Mouse (Mus musculus): Measurements from ENCODE around the gene Pdlim3. TPM values are rescaled to one million over a fixed set of nuclear protein-coding genes. Genes with fewer than 3 reads are reported as not detected.
"Not testable (repeated sequence)": the region's sequence is repeated elsewhere in the genome, so short reads cannot be mapped to it uniquely, and the experiment has no call there.

Gene Pdlim3
- total and polyA plus RNA-seq, 2 experiments from 2014 or later, result 10.7 to 11.3 TPM

DNA sequence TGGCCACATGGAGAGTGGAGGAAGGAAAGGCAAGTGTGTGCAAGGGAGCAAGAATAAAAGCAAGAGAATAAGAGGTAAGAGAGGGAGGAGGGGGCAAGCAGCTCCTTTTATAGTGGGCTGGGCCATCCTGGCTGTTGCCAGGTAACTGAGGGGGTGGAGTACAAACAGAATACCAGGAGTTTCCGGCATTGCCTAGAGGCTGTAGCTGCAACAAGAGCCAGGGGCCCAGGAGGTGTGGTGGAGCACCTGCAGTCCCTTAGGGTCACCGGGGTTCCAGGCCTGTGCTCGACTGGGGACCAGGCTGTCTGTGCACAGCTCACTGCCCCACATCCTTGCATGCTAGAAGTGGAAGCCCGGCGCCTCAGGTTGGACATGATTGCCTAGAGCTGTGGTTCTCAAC is 27.5 kb upstream of the Pdlim3 start:
- Histone ChIP-seq H3K9me3 (ENCODE audit: low read length) (no peaks in the 10 kb centered on the region), H3K36me3 (ENCODE audit: insufficient read depth, low read length) (no peaks in the 10 kb centered on the region), H3K9ac (replicated peaks; ENCODE audit: low read length, poor library complexity, severe bottlenecking) (no peak overlapping the region), H3K4me1 (ENCODE audit: insufficient read depth, low read length) (no peaks in the 10 kb centered on the region), H3K4me2 (ENCODE audit: low read depth, low read length, poor library complexity, severe bottlenecking) (no peak overlapping the region), H3K4me3 (ENCODE audit: low read depth, low read length) (no peak overlapping the region), H3K27me3 (ENCODE audit: insufficient read depth, low read length) (no peaks in the 10 kb centered on the region), H3K27ac (ENCODE audit: low read depth, low read length) (no peak overlapping the region)
- ATAC-seq (ENCODE audit: low FRiP score), result no peak
- WGBS, result 47% methylated on average over 5 of the region's 5 CpGs
- no peak for DNase-seq (ENCODE audit: low spot score)
- TF ChIP-seq CTCF (IDR thresholded peaks at IDR 0.05), result no peak

- Histone ChIP-seq H3K9ac (replicated peaks; ENCODE audit: low read length, poor library complexity, severe bottlenecking) (no peak overlapping the region), H3K4me1 (ENCODE audit: insufficient read depth, low read length) (no peaks in the 10 kb centered on the region), H3K27ac (ENCODE audit: low read depth, low read length) (no peak overlapping the region), H3K9me3 (ENCODE audit: low read length) (no peaks in the 10 kb centered on the region), H3K4me2 (ENCODE audit: low read depth, low read length, poor library complexity, severe bottlenecking) (no peak overlapping the region), H3K27me3 (ENCODE audit: insufficient read depth, low read length) (no peaks in the 10 kb centered on the region), H3K36me3 (ENCODE audit: insufficient read depth, low read length) (no peaks in the 10 kb centered on the region), H3K4me3 (ENCODE audit: low read depth, low read length) (no peak overlapping the region)
- peak; percentile 10 for DNase-seq (ENCODE audit: low spot score)
- ATAC-seq (ENCODE audit: low FRiP score), result no peak
- no peak for TF ChIP-seq CTCF (IDR thresholded peaks at IDR 0.05)
- WGBS, result 44% methylated on average over 9 of the region's 9 CpGs
Observed at GRCm38 (mm10) chr8:45858391-45858790, 26.9 kb upstream of the Pdlim3 start.

- DNase-seq (ENCODE audit: low spot score); H3K9me3 ChIP-seq (ENCODE audit: low read length); H3K36me3 ChIP-seq (ENCODE audit: insufficient read depth, low read length); H3K27me3 ChIP-seq (ENCODE audit: insufficient read depth, low read length); ATAC-seq (ENCODE audit: low FRiP score); H3K9ac ChIP-seq (replicated peaks; ENCODE audit: low read length, poor library complexity, severe bottlenecking); H3K4me3 ChIP-seq (ENCODE audit: low read depth, low read length); H3K27ac ChIP-seq (ENCODE audit: low read depth, low read length); H3K4me1 ChIP-seq (ENCODE audit: insufficient read depth, low read length); H3K4me2 ChIP-seq (ENCODE audit: low read depth, low read length, poor library complexity, severe bottlenecking): not testable (repeated sequence)
- 79% methylated on average over 9 of the region's 11 CpGs for WGBS
Observed at GRCm38 (mm10) chr8:45871587-45871986, 13.7 kb upstream of the Pdlim3 start.

DNA sequence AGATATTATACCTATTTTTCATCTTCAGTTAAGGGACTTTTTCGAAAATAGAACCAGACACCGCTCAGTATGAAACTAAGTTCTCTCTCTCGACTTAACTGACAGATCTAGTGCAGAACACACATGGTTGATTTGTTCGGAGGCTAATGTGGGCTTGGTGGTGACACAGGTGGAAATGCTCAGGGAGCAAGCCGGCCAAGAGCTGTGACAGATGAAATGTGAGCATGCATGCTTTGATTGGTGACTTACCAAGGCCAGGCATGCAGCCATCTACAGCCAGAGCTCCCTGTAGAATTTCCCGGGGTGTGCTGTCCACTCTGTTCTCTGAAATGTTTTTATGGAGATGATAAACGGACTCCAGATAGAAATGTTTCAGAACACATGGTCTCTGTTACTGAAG is 13.2 kb upstream of the Pdlim3 start:
- no peak for TF ChIP-seq CTCF (IDR thresholded peaks at IDR 0.05)
- WGBS, result 85% methylated on average over 7 of the region's 7 CpGs
- no peak for ATAC-seq (ENCODE audit: low FRiP score)

DNA sequence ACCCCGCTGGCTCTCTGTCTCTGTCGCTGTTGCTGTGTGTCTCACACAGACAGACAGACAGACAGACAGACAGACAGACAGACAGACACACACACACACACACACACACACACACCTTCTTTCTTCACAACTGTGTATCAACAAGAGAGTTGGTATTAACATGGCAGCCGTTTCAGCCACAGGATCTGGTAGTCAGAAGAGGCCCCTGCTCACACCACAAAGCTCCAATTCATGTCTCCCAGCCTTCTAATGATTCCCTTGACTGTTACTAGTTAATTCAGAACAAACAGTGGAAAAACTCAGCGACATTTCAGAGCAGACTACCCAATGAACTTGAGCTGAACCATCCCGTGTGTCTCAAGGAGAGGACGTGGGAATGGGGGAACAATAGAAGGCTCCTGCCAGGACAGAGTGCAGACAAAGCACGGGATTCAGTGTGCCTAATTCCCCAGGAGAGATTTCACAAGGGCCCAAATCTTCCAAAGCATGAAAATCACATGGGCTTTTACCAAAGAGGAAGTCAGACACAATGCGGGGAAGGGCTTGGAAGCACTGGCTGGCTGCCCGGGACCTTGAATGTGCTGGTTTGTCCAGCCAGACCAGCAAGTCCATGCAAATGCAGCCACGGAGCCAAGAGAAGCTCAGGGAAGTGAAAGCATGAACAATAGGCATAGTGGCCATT is 10.2 kb upstream of the Pdlim3 start:
- peak overlapping the region; percentile 5; the same call in 1 of the 2 replicates for H3K4me2 ChIP-seq (ENCODE audit: low read depth, low read length, poor library complexity, severe bottlenecking)
- no peak overlapping the region for H3K9ac ChIP-seq (replicated peaks; ENCODE audit: low read length, poor library complexity, severe bottlenecking)
- no peak for TF ChIP-seq CTCF (IDR thresholded peaks at IDR 0.05)
- H3K27ac ChIP-seq (ENCODE audit: low read depth, low read length), result peak overlapping the region; percentile 38
- H3K4me3 ChIP-seq (ENCODE audit: low read depth, low read length), result no peak overlapping the region
- WGBS, result 10% methylated on average over 10 of the region's 10 CpGs
- H3K4me1 ChIP-seq (ENCODE audit: insufficient read depth, low read length), result peaks cover 6% of the 10 kb centered on the region; the same call in 1 of the 2 replicates
- no peaks in the 10 kb centered on the region for H3K9me3 ChIP-seq (ENCODE audit: low read length)
- no peaks in the 10 kb centered on the region for H3K36me3 ChIP-seq (ENCODE audit: insufficient read depth, low read length)
- peak; percentile 67 for ATAC-seq (ENCODE audit: low FRiP score)
- DNase-seq (ENCODE audit: low spot score), result peak; percentile 89
- H3K27me3 ChIP-seq (ENCODE audit: insufficient read depth, low read length), result no peaks in the 10 kb centered on the region

More for the DNA sequence above, 13.2 kb upstream of the Pdlim3 start:
- Histone ChIP-seq H3K27me3 (ENCODE audit: insufficient read depth, low read length) (no peaks in the 10 kb centered on the region), H3K4me3 (ENCODE audit: low read depth, low read length) (no peak overlapping the region), H3K4me2 (ENCODE audit: low read depth, low read length, poor library complexity, severe bottlenecking) (no peak overlapping the region), H3K36me3 (ENCODE audit: insufficient read depth, low read length) (no peaks in the 10 kb centered on the region), H3K9me3 (ENCODE audit: low read length) (no peaks in the 10 kb centered on the region), H3K4me1 (ENCODE audit: insufficient read depth, low read length) (peaks cover 6% of the 10 kb centered on the region; the same call in 1 of the 2 replicates), H3K27ac (ENCODE audit: low read depth, low read length) (no peak overlapping the region), H3K9ac (replicated peaks; ENCODE audit: low read length, poor library complexity, severe bottlenecking) (no peak overlapping the region)
- DNase-seq (ENCODE audit: low spot score), result peak; percentile 20

- no peaks in the 10 kb centered on the region for H3K36me3 ChIP-seq (ENCODE audit: insufficient read depth, low read length)
- no peak overlapping the region for H3K4me2 ChIP-seq (ENCODE audit: low read depth, low read length, poor library complexity, severe bottlenecking)
- 52% methylated on average over 5 of the region's 5 CpGs for WGBS
- no peak for DNase-seq (ENCODE audit: low spot score)
- no peak overlapping the region for H3K4me3 ChIP-seq (ENCODE audit: low read depth, low read length)
- TF ChIP-seq CTCF (IDR thresholded peaks at IDR 0.05), result no peak
- no peak overlapping the region for H3K27ac ChIP-seq (ENCODE audit: low read depth, low read length)
- H3K27me3 ChIP-seq (ENCODE audit: insufficient read depth, low read length), result no peaks in the 10 kb centered on the region
- H3K4me1 ChIP-seq (ENCODE audit: insufficient read depth, low read length), result peaks cover 6% of the 10 kb centered on the region; the same call in 1 of the 2 replicates
- H3K9me3 ChIP-seq (ENCODE audit: low read length), result no peaks in the 10 kb centered on the region
- ATAC-seq (ENCODE audit: low FRiP score), result no peak
- no peak overlapping the region for H3K9ac ChIP-seq (replicated peaks; ENCODE audit: low read length, poor library complexity, severe bottlenecking)
Observed at GRCm38 (mm10) chr8:45876397-45876796, 8.9 kb upstream of the Pdlim3 start.
